Mouse (Mus musculus): ENCODE measurements around the gene Ift80.
"Not testable (repeated sequence)": the region's sequence is repeated elsewhere in the genome, so short reads cannot be mapped to it uniquely, and the experiment has no call there.

Ift80 gene

GRCm38 (mm10) chr3:69004437-69005337 is at the start of gene Ift80, which contains the start of gene Smc4:
TSS of gene Ift80 (minus strand) at chr3:69004570.
TSS of gene Smc4 (plus strand) at chr3:69004738.
- peak; percentile 95 for DNase-seq

GRCm38 (mm10) chr3:69051894-69052293 is 47.5 kb upstream of the Ift80 start:
- DNase-seq, result no peak

GRCm38 (mm10) chr3:69049011-69049410 is 44.6 kb upstream of the Ift80 start:
- DNase-seq, result no peak

- no peak for DNase-seq
These were observed 43.3 kb upstream of the Ift80 start for GRCm38 (mm10) chr3:69047684-69048083.

- no peak for DNase-seq
These were observed 42.1 kb upstream of the Ift80 start for GRCm38 (mm10) chr3:69046509-69046908.

- DNase-seq, result no peak
These were observed 41.4 kb upstream of the Ift80 start for GRCm38 (mm10) chr3:69045750-69046149.

GRCm38 (mm10) chr3:69045400-69045703 is 41.0 kb upstream of the Ift80 start:
- no peak for DNase-seq

- DNase-seq, result peak; percentile 87 to 91
These were observed 40.5 kb upstream of the Ift80 start, which contains the start of gene Trim59 for GRCm38 (mm10) chr3:69044645-69045399. TSS of gene Trim59 (minus strand) at chr3:69044755.

- no peak for DNase-seq
These were observed 39.8 kb upstream of the Ift80 start for GRCm38 (mm10) chr3:69044167-69044591.

GRCm38 (mm10) chr3:69041298-69041697 is 36.9 kb upstream of the Ift80 start:
- DNase-seq, result peak; percentile 59 to 70

GRCm38 (mm10) chr3:69040105-69040504 is 35.7 kb upstream of the Ift80 start:
- no peak for DNase-seq

GRCm38 (mm10) chr3:69026133-69026783 is 21.9 kb upstream of the Ift80 start:
- peak in 1 of 2 experiments; percentile 26 for DNase-seq

- DNase-seq, result no peak
These were observed 16.4 kb upstream of the Ift80 start for GRCm38 (mm10) chr3:69020764-69021163.

- DNase-seq, result peak in 1 of 2 experiments; percentile 31
These were observed 15.9 kb upstream of the Ift80 start for GRCm38 (mm10) chr3:69020285-69020684.

GRCm38 (mm10) chr3:69018635-69019034 is 14.3 kb upstream of the Ift80 start:
- DNase-seq, result not testable (repeated sequence)

GRCm38 (mm10) chr3:69017181-69017580 is 12.8 kb upstream of the Ift80 start:
- DNase-seq, result peak; percentile 65 to 73

GRCm38 (mm10) chr3:69008873-69009272 is 4.5 kb upstream of the Ift80 start:
- no peak for DNase-seq

- peak; percentile 21 to 35 for DNase-seq
These were observed 1.9 kb upstream of the Ift80 start for GRCm38 (mm10) chr3:69006246-69006760.

GRCm38 (mm10) chr3:69005338-69006245 is 1.2 kb upstream of the Ift80 start:
- peak; percentile 52 to 64 for DNase-seq

GRCm38 (mm10) chr3:69004055-69004436 is 324 bp downstream of the Ift80 start:
- no peak for DNase-seq

GRCm38 (mm10) chr3:69002781-69003180 is 1.6 kb downstream of the Ift80 start:
- no peak for DNase-seq

GRCm38 (mm10) chr3:68986550-68986949 is 17.8 kb downstream of the Ift80 start:
- DNase-seq, result no peak
